Mouse (Mus musculus): Measurements from ENCODE around the gene Cgn. TPM values are rescaled to one million over a fixed set of nuclear protein-coding genes. Genes with fewer than 3 reads are reported as not detected.
"Not testable (repeated sequence)": the region's sequence is repeated elsewhere in the genome, so short reads cannot be mapped to it uniquely, and the experiment has no call there.

Cgn gene
- polyA plus RNA-seq, 1 experiment from 2014 or later: 6.2 TPM

DNA sequence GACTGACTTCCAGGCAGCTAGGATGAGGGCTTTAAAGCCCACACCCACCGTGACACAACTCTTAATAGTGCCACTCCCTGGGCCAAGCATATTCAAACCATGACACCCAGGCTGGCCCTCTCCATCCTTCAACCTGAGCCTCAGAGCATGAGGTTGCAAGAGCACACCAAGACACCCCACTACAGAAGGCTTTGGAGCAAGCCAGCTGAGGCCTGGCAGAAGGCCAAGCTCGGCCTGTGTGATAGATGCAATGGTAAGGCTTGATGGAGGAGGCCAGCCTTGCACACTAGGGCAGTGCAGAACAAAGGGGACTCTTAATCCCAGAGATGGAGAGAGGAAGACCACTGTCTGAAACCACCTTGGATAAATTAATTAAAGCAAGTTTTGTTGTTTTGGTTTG, 3.2 kb upstream of the Cgn start:
- H3K9ac ChIP-seq (replicated peaks): no peak overlapping the region
- no peak overlapping the region for H3K4me3 ChIP-seq (replicated peaks)
- H3K4me2 ChIP-seq: no peak overlapping the region
- 85% methylated on average over 2 of the region's 2 CpGs for WGBS
- no peaks in the 10 kb centered on the region for H3K36me3 ChIP-seq
- H3K9me3 ChIP-seq: 0 out of 2 replicates have a peak, but pooled peaks cover 6% of the 10 kb centered on the region
- peaks cover 8% of the 10 kb centered on the region; the same call in 1 of the 2 replicates for H3K4me1 ChIP-seq (replicated peaks)
- ATAC-seq (ENCODE audit: insufficient number of reproducible peaks, insufficient read depth, low FRiP score, low TSS enrichment, low read depth): no peak
- H3K27me3 ChIP-seq: peaks cover 10% of the 10 kb centered on the region; the same call in 1 of the 2 replicates
- no peak overlapping the region for H3K27ac ChIP-seq

DNA sequence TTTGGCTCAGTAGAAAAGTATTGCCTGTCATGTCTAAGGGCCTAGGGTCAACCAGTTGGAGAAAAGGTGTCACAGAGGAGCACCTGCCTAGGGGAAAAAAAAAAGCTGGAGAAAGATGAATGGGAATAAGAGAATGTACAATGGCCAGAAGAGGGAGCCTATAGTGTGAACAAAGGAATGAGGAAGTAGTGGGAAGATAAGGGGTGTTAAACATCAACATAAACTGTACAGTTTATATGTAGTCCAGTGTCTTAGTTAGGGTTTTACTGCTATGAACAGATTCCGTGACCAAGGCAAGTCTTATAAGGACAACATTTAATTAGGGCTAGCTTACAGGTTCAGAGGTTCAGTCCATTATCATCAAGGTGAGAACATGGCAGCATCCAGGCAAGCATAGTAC, 2.8 kb upstream of the Cgn start:
- 90% methylated on average over 1 of the region's 1 CpGs for WGBS
- Histone ChIP-seq H3K36me3 (no peaks in the 10 kb centered on the region), H3K9ac (replicated peaks) (no peak overlapping the region), H3K9me3 (0 out of 2 replicates have a peak, but pooled peaks cover 6% of the 10 kb centered on the region), H3K4me2 (no peak overlapping the region), H3K27me3 (peaks cover 10% of the 10 kb centered on the region; the same call in 1 of the 2 replicates), H3K4me1 (replicated peaks) (peaks cover 8% of the 10 kb centered on the region; the same call in 1 of the 2 replicates), H3K4me3 (replicated peaks) (no peak overlapping the region), H3K27ac (no peak overlapping the region)
- ATAC-seq (ENCODE audit: insufficient number of reproducible peaks, insufficient read depth, low FRiP score, low TSS enrichment, low read depth): no peak

DNA sequence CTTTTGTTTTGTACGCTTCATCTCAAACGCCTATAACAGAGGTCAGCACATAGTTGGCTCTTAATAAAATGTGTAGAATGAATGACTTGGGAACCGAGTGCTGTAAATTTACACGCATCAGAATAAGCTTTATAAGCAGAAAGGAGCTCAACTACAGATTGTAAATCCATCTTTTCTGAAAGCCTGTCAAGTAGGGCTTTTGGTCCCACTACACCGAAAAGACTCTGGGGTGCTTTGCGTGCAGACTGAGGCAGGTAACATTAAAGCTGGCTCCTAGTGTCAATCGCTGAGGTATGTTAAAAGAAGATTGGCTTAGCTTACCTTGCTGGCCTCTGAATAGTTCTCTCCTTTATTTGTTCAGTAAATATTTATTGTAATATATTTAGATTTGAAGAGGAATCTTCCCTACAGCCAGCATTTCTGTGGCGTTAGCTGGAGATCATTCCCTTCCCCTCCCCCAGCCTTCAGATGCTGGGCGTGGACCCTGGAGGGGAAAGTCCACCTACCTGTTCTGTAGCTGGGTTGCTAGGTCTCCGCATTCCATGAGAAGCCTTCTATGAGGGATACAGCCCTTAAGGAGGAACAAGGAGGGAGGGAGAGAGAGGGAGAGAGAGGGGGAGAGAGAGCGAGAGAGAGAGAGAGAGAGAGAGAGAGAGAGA, 959 bp upstream of the Cgn start:
- peak overlapping the region; percentile 92 for H3K4me2 ChIP-seq
- 0 out of 2 replicates have a peak, but pooled peaks cover 6% of the 10 kb centered on the region for H3K9me3 ChIP-seq
- H3K4me1 ChIP-seq (replicated peaks): peaks cover 8% of the 10 kb centered on the region; the same call in 1 of the 2 replicates
- peaks cover 10% of the 10 kb centered on the region; the same call in 1 of the 2 replicates for H3K27me3 ChIP-seq
- H3K4me3 ChIP-seq (replicated peaks): peak overlapping the region; percentile 52
- no peak overlapping the region for H3K27ac ChIP-seq
- H3K36me3 ChIP-seq: no peaks in the 10 kb centered on the region
- H3K9ac ChIP-seq (replicated peaks): peak overlapping the region; percentile 55; the same call in 1 of the 2 replicates
- ATAC-seq (ENCODE audit: insufficient number of reproducible peaks, insufficient read depth, low FRiP score, low TSS enrichment, low read depth): no peak
- WGBS: 4% methylated on average over 10 of the region's 11 CpGs

GRCm38 (mm10) chr3:94785958-94786357, 334 bp downstream of the Cgn start:
- H3K4me2 ChIP-seq: peak overlapping the region; percentile 92
- peak; percentile 67 for ATAC-seq (ENCODE audit: insufficient number of reproducible peaks, insufficient read depth, low FRiP score, low TSS enrichment, low read depth)
- H3K9me3 ChIP-seq: 0 out of 2 replicates have a peak, but pooled peaks cover 2% of the 10 kb centered on the region
- H3K27me3 ChIP-seq: peaks cover 10% of the 10 kb centered on the region; the same call in 1 of the 2 replicates
- H3K27ac ChIP-seq: no peak overlapping the region
- H3K9ac ChIP-seq (replicated peaks): no peak overlapping the region; the same call in 1 of the 2 replicates
- no peaks in the 10 kb centered on the region for H3K36me3 ChIP-seq
- peaks cover 8% of the 10 kb centered on the region; the same call in 1 of the 2 replicates for H3K4me1 ChIP-seq (replicated peaks)
- under 1% methylated on average over 14 of the region's 14 CpGs for WGBS
- peak overlapping the region; percentile 52 for H3K4me3 ChIP-seq (replicated peaks)

DNA sequence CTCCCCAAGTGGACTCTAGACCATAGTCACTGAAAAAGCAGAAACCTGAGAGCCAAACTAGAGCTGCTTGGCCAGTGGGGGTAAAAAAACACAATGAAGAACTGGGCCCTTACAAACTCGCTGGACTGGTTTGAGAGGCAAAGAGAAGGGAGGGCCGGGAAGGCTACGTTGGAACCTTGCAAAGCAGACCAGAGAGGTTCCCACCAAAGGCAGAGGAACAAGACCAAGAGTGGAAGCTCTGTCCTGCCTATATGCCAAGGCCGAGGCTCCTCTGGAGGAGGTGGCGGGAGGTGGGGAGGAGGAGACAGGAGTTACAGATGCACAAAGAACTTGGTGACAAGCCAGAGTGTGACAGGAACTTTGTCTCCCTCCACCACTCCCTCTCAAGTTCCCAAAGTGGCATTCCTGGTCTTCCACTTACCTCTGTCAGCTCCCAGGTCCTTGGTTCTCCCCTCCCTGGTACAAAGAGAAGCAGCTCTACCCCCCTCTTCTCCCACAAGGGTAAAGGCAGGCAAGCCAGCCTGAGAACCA, 2.1 kb downstream of the Cgn start:
- Histone ChIP-seq H3K27ac (no peak overlapping the region), H3K4me2 (no peak overlapping the region), H3K9me3 (no peaks in the 10 kb centered on the region), H3K4me3 (replicated peaks) (no peak overlapping the region), H3K36me3 (no peaks in the 10 kb centered on the region), H3K9ac (replicated peaks) (no peak overlapping the region), H3K27me3 (peaks cover 10% of the 10 kb centered on the region; the same call in 1 of the 2 replicates), H3K4me1 (replicated peaks) (peaks cover 8% of the 10 kb centered on the region; the same call in 1 of the 2 replicates)
- WGBS: 46% methylated on average over 5 of the region's 5 CpGs
- ATAC-seq (ENCODE audit: insufficient number of reproducible peaks, insufficient read depth, low FRiP score, low TSS enrichment, low read depth): no peak

DNA sequence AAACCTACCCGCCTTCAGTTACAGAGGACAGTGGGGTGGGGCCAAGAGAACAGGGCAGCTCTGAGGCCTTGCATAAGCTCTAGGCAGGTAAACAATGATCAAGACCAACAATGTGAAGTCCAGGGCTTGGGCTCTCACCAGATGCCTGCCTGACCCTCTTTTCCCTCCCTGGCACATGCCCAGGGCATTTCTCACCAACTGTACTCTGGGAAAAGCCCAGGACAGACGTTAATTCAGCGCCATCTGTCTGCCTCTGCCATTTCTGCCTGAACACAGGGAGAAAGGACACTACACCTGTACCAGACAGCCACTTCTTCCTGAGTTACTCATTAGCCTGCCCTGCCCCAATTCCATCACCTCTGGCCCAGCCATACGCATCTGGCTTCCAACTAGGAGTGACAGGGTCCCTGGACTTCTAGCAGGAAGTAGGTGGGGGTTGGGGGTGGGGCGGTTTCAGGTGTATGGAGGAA, 2.8 kb downstream of the Cgn start:
- Histone ChIP-seq H3K4me2 (no peak overlapping the region), H3K27ac (no peak overlapping the region), H3K9ac (replicated peaks) (no peak overlapping the region), H3K4me1 (replicated peaks) (peaks cover 8% of the 10 kb centered on the region; the same call in 1 of the 2 replicates), H3K9me3 (no peaks in the 10 kb centered on the region), H3K36me3 (no peaks in the 10 kb centered on the region), H3K27me3 (peaks cover 10% of the 10 kb centered on the region; the same call in 1 of the 2 replicates), H3K4me3 (replicated peaks) (no peak overlapping the region)
- ATAC-seq (ENCODE audit: insufficient number of reproducible peaks, insufficient read depth, low FRiP score, low TSS enrichment, low read depth): no peak
- 61% methylated on average over 5 of the region's 5 CpGs for WGBS

DNA sequence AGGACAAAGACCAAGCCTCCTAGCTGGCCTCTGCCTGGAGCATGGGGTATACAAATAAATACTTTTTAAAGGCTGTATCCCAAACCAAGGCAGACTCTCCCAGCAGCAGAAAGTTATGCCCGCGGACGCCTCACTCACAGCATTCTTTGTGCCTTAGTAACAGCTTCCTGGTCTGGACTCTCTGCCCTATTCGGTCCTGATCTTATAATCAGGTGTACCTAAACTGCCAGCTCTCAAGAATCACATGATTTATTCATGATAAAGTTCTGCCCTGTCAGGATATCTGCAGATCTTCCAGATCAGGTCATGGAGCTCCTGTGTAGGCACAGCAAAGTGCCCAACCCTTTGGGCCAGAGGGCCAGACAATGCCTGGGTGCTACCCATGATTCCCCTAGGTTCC, 3.4 kb downstream of the Cgn start:
- Histone ChIP-seq H3K27me3 (peaks cover 10% of the 10 kb centered on the region; the same call in 1 of the 2 replicates), H3K9ac (replicated peaks) (no peak overlapping the region), H3K9me3 (no peaks in the 10 kb centered on the region), H3K4me1 (replicated peaks) (peaks cover 8% of the 10 kb centered on the region; the same call in 1 of the 2 replicates), H3K27ac (no peak overlapping the region), H3K4me2 (no peak overlapping the region), H3K4me3 (replicated peaks) (no peak overlapping the region), H3K36me3 (no peaks in the 10 kb centered on the region)
- 76% methylated on average over 4 of the region's 4 CpGs for WGBS
- ATAC-seq (ENCODE audit: insufficient number of reproducible peaks, insufficient read depth, low FRiP score, low TSS enrichment, low read depth): no peak

- no peak overlapping the region for H3K4me2 ChIP-seq
- no peak overlapping the region for H3K27ac ChIP-seq
- peaks cover 7% of the 10 kb centered on the region; the same call in 1 of the 2 replicates for H3K27me3 ChIP-seq
- no peaks in the 10 kb centered on the region; the same call in 1 of the 2 replicates for H3K4me1 ChIP-seq (replicated peaks)
- H3K9me3 ChIP-seq: no peaks in the 10 kb centered on the region
- 18% methylated on average over 3 of the region's 3 CpGs for WGBS
- ATAC-seq (ENCODE audit: insufficient number of reproducible peaks, insufficient read depth, low FRiP score, low TSS enrichment, low read depth): no peak
- no peak overlapping the region for H3K9ac ChIP-seq (replicated peaks)
- H3K36me3 ChIP-seq: no peaks in the 10 kb centered on the region
- no peak overlapping the region for H3K4me3 ChIP-seq (replicated peaks)
These were observed 4.9 kb downstream of the Cgn start for GRCm38 (mm10) chr3:94781356-94781755.

GRCm38 (mm10) chr3:94775886-94776285, 10.4 kb downstream of the Cgn start:
- Histone ChIP-seq H3K4me3 (replicated peaks) (no peak overlapping the region), H3K27me3 (no peaks in the 10 kb centered on the region), H3K4me2 (no peak overlapping the region), H3K27ac (no peak overlapping the region), H3K9me3 (no peaks in the 10 kb centered on the region), H3K4me1 (replicated peaks) (no peaks in the 10 kb centered on the region), H3K36me3 (no peaks in the 10 kb centered on the region), H3K9ac (replicated peaks) (no peak overlapping the region)
- 85% methylated on average over 7 of the region's 7 CpGs for WGBS
- ATAC-seq (ENCODE audit: insufficient number of reproducible peaks, insufficient read depth, low FRiP score, low TSS enrichment, low read depth): no peak

GRCm38 (mm10) chr3:94774039-94774438, 12.3 kb downstream of the Cgn start:
- H3K9me3 ChIP-seq: no peaks in the 10 kb centered on the region
- ATAC-seq (ENCODE audit: insufficient number of reproducible peaks, insufficient read depth, low FRiP score, low TSS enrichment, low read depth): no peak
- no peak overlapping the region for H3K4me3 ChIP-seq (replicated peaks)
- no peaks in the 10 kb centered on the region for H3K4me1 ChIP-seq (replicated peaks)
- WGBS: 82% methylated on average over 11 of the region's 11 CpGs
- no peak overlapping the region for H3K4me2 ChIP-seq
- H3K27ac ChIP-seq: no peak overlapping the region
- no peaks in the 10 kb centered on the region for H3K27me3 ChIP-seq
- H3K9ac ChIP-seq (replicated peaks): no peak overlapping the region
- no peaks in the 10 kb centered on the region for H3K36me3 ChIP-seq

DNA sequence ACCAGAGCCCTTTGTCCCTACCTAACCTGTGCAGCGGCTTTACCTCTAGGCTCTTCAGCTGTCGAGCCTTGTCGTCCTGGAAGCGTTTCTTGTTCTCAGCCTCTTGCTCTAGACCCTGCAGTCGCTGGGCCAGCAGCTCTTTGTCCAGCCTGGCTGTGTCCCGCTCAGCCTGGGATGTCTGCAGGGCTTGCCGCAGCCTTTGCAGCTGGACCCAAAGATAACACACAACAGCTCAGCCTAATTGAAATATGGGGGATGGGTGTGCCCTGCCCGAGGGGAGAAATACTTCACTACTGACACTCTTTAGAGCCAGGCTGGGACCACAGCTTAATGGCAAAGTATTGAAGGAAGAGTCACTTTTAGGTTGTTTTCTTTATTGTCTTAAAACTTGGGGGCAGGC, 20.8 kb downstream of the Cgn start:
- not testable (repeated sequence) for ATAC-seq (ENCODE audit: insufficient number of reproducible peaks, insufficient read depth, low FRiP score, low TSS enrichment, low read depth); H3K4me3 ChIP-seq (replicated peaks)
- WGBS: 64% methylated on average over 8 of the region's 8 CpGs

More for the DNA sequence above, 20.8 kb downstream of the Cgn start:
- not testable (repeated sequence) for H3K9ac ChIP-seq (replicated peaks); H3K27ac ChIP-seq; H3K4me1 ChIP-seq (replicated peaks); H3K4me2 ChIP-seq; H3K9me3 ChIP-seq; H3K27me3 ChIP-seq; H3K36me3 ChIP-seq
